Mouse (Mus musculus): ENCODE data around the gene Zfp184. TPM values are rescaled to one million over a fixed set of nuclear protein-coding genes. Genes with fewer than 3 reads are reported as not detected.

Gene Zfp184
- 1 to 10 TPM; 1.5 to 2.3 TPM for total RNA-seq (2023)

DNA sequence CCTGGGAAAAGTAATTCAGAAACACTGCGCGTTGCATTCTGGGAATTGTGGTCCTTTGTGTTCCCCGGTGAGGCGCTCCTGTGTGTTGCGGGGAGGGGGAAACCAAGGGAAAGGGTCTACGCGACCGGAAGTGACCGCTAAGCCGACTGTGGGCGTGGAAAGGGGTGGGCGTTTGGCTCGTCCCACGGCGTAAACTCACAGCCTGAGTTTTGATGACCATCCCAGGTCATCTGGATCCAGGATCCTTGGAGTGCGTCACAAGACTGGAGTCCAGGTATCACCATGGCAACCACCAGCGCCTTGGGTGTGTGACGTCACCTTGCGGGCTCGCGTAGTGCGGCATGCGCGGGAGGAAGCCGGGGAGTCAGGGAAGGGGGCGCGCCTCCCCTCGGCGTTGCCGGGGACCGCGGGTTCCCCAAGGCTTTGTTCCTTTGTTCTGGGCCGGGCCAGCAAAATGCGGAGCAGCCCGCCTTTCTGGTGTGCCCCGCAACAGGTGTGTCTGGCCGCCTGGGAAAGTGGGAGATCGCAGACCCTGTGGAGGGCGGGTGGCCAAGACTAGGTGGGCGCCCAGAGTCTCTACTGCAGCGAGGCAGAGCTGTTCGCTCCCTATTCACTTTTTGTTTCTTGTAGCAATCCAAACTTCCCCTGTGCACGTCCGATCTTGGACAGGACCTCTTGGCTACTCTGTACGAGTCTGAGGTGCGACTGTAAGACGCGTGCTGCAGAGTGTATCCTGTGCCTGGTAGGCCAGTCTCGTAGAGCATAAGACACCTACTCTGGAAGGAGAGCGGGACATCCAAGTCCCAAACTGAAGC is at the start of gene Zfp184:
Gene Zfp184 (plus strand): TSS at position 169 of the 815 bp plus-strand sequence.

DNA sequence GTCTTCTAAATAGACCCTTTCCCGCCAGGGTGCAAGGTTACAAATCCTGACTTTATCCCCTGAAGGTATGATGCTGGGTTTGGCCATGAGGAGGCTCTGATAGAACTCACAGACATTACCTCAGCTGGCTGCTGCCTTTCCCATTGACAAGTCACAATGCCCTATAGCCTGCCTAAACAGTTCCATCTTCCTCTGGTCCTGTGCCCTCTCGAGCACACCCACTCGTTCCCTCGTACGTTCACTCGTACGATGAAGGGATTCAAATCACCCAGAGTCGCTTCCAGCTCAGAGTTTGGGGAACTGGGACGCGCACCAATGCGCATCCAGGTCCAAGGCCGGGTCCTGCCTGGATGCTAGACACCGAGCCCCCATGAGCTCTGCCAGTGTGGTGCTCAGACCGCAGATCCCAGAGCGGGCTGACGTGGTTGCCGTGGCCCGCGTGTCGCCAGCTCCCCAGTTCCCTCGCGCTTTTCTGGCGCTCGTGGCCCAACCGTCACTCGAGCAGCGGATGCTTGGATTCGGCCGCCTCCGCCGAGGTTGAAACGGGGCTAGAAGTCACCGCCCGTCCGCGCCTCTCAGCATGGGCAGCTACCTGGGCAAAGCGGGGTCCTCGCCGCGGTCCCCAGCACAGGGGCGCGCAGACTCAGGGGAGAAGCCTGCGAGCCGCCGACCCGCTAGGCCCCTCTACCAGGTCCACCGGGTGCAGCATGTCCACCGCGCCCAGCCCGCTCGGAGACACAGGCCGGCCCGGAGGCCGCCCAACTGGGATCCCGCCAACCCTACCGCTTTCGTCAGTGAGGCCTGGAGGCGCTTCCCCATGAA is 36.3 kb downstream of the Zfp184 start, which contains the start of gene Pom121l2:
Gene Pom121l2 (plus strand): TSS at position 214 of the 822 bp plus-strand sequence.

DNA sequence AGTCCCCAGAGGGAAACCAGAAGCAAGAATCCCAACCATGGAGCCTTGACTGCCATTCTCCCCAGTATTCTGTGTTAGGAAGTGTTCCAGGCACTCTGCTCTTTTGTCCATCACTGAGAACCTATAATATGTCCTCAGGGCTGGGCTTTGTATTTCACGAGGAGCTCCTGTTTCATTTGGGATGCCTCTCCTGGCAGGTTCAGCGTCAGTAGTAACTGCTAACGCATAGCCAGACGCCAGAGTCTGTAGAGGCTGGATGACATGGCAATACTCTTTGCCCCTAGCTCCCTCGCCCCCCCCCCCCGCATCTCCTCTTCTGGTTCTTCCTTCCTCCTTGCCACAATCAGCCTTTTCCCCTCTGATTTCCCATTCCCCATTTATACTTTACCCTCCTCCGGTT is 64.7 kb downstream of the Zfp184 start, which contains the start of gene Prss16:
Gene Prss16 (minus strand): TSS at position 101 of the 400 bp plus-strand sequence.

Other genes with a start within 250 kb of the Zfp184 start
- not detected for gene Olfr1359, start 247.0 kb upstream of the Zfp184 start, total RNA-seq (2023)
- gene Hist1h2bl, start 229.0 kb upstream of the Zfp184 start, total RNA-seq (2023) = 100 to 1,000 TPM; 101 to 113 TPM
- 100 to 1,000 TPM; 114 to 126 TPM for gene Hist1h2ai, start 228.7 kb upstream of the Zfp184 start, total RNA-seq (2023)
- 100 to 1,000 TPM; 156 to 168 TPM for gene Hist1h3h, start 227.4 kb upstream of the Zfp184 start, total RNA-seq (2023)
- 10 to 100 TPM in 1 of 2 experiments, 1 to 10 TPM in 1; 7.6 to 10.7 TPM for gene Hist1h2bm, start 223.1 kb upstream of the Zfp184 start, total RNA-seq (2023)
- gene Hist1h4j, start 210.0 kb upstream of the Zfp184 start, total RNA-seq (2023) = 10 to 100 TPM; 18.4 to 18.5 TPM
- gene Hist1h4k, start 194.6 kb upstream of the Zfp184 start, total RNA-seq (2023) = 100 to 1,000 TPM; 328 to 393 TPM
- 10 to 100 TPM; 44.3 to 63.1 TPM for gene Hist1h2ak, start 191.3 kb upstream of the Zfp184 start, total RNA-seq (2023)
- gene Hist1h2bn, start 191.0 kb upstream of the Zfp184 start, total RNA-seq (2023) = 100 to 1,000 TPM; 110 to 111 TPM
- gene Hist1h1b, start 164.5 kb upstream of the Zfp184 start, total RNA-seq (2023) = 10 to 100 TPM; 75.2 to 83.5 TPM
- gene Hist1h3i, start 161.7 kb upstream of the Zfp184 start, total RNA-seq (2023) = 100 to 1,000 TPM; 223 to 298 TPM
- gene Hist1h2an, start 157.9 kb upstream of the Zfp184 start, total RNA-seq (2023) = 10 to 100 TPM; 41.7 to 54.0 TPM
- gene Hist1h2bp, start 157.6 kb upstream of the Zfp184 start, total RNA-seq (2023) = 10 to 100 TPM; 52.4 to 61.6 TPM
- 100 to 1,000 TPM; 251 to 269 TPM for gene Hist1h2bq, start 134.9 kb upstream of the Zfp184 start, total RNA-seq (2023)
- 100 to 1,000 TPM; 319 to 332 TPM for gene Hist1h2ao, start 134.6 kb upstream of the Zfp184 start, total RNA-seq (2023)
- gene Hist1h4m, start 133.3 kb upstream of the Zfp184 start, total RNA-seq (2023) = 100 to 1,000 TPM; 475 to 486 TPM
- gene Hist1h4n, start 112.9 kb upstream of the Zfp184 start, total RNA-seq (2023) = 100 to 1,000 TPM in 1 of 2 experiments, 10 to 100 TPM in 1; 62.8 to 128 TPM
- gene Hist1h2ap, start 111.6 kb upstream of the Zfp184 start, total RNA-seq (2023) = 10 to 100 TPM; 73.3 to 83.2 TPM
- 100 to 1,000 TPM; 244 to 262 TPM for gene Hist1h2br, start 111.4 kb upstream of the Zfp184 start, total RNA-seq (2023)
- not detected for gene Pom121l2, start 36.1 kb downstream of the Zfp184 start, total RNA-seq (2023)
- gene Prss16, start 64.6 kb downstream of the Zfp184 start, total RNA-seq (2023) = under 1 TPM in 1 of 2 experiments, not detected in 1; 0.70 TPM
- 10 to 100 TPM; 49.1 to 92.2 TPM for gene Hist1h2ah, start 90.5 kb downstream of the Zfp184 start, total RNA-seq (2023)
- gene Hist1h2bk, start 90.8 kb downstream of the Zfp184 start, total RNA-seq (2023) = 10 to 100 TPM; 50.9 to 62.1 TPM
- gene Hist1h4i, start 96.3 kb downstream of the Zfp184 start, total RNA-seq (2023) = 100 to 1,000 TPM; 118 to 131 TPM
- 10 to 100 TPM; 70.3 to 95.1 TPM for gene Hist1h2ag, start 97.8 kb downstream of the Zfp184 start, total RNA-seq (2023)
- 100 to 1,000 TPM in 1 of 2 experiments, 10 to 100 TPM in 1; 96.7 to 143 TPM for gene Hist1h2bj, start 98.1 kb downstream of the Zfp184 start, total RNA-seq (2023)
- not detected for gene Vmn1r188, start 139.3 kb downstream of the Zfp184 start, total RNA-seq (2023)
- gene Vmn1r189, start 160.7 kb downstream of the Zfp184 start, total RNA-seq (2023) = not detected
- not detected for gene Vmn1r191, start 238.9 kb downstream of the Zfp184 start, total RNA-seq (2023)
- gene Vmn1r192, start 246.0 kb downstream of the Zfp184 start, total RNA-seq (2023) = not detected